Mouse (Mus musculus) brain, embryonic 18.5 days (tissue): ENCODE measurements around the gene Hyal2.

Experiments used
- DNase-seq: peaks from one replicate; pipeline ENCODE4 v3.0.0-alpha.2; 2012; ENCODE audit warnings: low read depth, low spot score

Hyal2 gene

DNA sequence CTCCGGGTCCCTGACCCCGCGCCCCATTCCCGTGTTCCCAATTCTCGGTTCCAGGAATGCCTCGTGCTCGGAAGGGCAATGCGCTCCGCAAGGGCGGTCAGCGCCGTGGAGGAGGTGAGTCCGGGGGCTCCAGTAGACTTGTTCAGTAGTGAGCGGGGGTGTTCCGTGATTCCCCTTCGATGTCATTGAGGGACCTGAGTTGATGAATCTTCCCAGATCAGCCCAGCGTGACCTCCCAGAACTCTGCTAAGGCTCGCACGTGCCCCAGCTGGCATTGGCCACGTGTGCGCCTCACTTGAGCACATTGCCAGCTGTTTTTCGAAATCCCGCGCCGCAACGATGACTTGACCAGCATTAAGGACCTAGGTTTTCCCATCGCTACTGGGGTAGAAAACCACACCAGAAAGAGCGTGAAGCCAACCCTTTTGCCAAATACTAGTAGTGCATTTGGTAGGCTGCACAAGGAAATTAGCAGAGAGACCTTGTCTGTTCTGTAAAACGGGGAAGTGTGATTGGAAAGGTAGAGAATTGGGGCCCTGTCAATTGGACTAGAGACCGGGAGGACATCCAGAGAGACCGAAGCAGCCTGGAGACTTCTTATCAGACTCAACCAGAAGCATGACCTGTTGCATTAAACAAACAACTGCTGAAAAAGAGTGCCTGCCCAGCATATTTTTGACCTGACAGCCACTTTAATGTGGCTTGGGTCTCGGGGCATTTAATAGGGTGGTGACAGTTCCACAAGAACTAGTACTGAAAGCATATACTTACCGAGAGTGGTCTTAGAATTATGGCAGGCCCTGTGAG, 20.3 kb downstream of the Hyal2 start:
- DNase-seq = no peak

DNA sequence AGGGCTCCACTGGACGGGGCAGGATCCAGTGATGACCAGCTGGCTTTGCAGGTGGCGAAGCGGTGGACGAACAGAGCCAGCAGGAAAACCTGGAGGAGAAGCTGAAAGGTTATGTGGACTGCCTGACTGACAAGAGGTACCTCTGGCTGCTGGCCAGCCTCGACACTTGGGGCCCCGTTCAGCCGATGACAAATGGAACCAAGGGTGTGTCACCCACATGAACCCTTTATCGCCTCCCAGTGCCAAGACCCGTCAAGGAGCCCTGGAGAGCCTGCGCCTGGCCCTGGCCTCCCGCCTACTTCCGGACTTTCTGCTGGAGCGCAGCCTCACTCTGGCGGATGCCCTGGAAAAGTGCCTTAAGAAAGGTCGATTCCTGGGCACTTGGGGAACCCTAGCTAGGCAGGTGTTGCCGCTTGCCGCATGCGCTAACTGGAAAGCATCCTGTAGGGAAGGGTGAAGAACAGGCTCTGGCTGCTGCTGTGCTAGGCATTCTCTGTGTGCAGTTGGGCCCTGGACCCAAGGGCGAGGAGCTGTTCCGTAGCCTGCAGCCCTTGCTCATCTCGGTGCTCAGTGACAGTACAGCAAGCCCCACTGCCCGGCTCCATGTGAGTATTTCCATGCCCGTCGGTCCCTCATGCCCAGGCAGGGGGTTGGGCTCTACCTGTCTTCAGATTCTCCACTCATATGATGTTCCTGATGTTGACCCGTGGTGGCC, 22.5 kb downstream of the Hyal2 start:
- no peak for DNase-seq

DNA sequence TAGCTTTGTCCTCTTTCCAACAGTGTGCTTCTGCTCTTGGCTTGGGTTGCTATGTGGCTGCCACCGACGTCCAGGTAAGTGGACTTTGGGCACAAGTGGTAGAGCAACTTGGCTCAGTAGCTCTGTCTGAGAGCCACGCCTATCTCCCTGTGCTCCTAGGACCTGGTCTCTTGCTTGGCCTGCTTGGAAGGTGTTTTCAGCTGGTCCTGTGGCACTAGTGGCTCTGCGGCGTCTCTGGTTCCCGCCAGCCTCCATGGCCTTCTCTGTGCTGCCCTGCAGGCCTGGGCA, 23.0 kb downstream of the Hyal2 start:
- DNase-seq = no peak

DNA sequence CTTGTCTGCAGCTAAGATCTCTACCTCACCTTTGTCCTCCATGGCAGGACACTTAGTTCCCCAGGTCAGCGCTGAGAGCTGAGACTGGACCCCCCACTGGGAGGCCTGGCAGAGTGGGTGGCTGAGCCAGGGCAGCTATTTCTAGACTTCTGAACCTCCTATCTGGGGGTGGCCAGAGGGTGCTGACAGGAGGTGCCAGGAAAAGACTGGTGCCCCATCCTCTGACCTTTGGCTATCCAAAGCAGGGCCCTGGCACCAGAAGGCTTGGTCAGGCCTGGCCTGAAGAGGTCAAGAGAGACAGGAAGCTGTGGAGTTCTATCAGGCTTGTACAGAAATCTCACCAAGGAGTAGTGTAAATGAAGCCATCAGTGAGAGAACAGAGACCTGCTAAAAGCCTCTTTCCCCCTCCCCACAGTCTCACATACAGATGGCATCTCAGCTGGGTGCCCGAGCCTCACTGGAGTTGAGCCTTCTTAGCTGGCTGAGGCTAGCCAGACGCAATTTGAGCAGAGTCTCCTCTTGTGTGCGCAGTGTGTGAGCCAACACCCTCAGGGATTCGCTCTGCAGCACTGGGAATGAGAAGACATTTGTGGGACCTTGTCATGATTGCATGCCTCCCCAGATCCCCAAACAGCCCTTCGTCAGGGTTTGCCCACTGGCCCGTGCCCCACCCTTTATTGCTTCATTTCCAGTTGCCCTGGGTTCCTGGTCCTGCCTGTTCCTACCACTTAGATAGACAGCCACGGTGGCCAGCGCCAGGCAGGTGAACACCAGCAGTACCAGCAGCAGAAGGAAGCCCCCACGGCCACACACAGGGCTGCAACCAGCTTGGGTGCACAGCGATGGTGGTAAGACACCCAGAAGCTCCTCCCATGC, 25.6 kb downstream of the Hyal2 start:
- no peak for DNase-seq

DNA sequence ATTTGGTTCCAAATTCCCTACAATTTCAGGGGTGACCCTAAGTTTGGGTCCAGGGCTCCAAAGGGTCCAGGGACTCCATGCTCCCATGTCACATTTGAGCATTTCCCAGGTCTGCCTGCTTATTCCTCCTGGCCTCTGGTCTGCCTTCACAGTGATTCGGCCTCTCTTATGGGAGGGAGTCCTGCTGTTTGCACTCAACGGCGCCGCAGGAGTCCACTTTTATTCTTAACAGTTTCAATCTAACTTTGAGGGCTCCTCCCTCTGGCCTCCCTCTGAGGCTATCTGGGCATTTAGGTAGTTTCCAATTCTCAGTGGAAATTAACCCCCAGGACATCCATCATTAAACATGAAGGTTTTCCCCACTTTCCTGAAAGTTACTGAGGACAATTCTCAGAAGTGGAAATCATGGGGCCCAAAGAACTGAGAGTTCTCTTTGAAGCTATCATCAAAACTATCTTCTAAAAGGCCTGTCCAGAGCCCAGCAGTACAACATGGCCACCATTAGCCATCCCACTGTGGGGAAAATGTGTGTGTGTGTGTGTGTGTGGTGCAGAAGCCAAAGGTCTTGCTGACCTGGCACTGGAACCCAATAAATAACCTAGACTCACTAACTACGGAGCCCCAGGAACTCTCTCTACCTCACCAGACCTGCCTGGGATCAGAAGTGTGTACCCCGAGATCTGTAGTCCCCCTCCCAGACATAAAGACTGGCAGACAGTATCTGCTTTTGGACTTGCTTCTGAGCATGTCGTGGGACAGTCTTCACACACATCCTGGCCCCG, 26.7 kb downstream of the Hyal2 start:
- DNase-seq = no peak

DNA sequence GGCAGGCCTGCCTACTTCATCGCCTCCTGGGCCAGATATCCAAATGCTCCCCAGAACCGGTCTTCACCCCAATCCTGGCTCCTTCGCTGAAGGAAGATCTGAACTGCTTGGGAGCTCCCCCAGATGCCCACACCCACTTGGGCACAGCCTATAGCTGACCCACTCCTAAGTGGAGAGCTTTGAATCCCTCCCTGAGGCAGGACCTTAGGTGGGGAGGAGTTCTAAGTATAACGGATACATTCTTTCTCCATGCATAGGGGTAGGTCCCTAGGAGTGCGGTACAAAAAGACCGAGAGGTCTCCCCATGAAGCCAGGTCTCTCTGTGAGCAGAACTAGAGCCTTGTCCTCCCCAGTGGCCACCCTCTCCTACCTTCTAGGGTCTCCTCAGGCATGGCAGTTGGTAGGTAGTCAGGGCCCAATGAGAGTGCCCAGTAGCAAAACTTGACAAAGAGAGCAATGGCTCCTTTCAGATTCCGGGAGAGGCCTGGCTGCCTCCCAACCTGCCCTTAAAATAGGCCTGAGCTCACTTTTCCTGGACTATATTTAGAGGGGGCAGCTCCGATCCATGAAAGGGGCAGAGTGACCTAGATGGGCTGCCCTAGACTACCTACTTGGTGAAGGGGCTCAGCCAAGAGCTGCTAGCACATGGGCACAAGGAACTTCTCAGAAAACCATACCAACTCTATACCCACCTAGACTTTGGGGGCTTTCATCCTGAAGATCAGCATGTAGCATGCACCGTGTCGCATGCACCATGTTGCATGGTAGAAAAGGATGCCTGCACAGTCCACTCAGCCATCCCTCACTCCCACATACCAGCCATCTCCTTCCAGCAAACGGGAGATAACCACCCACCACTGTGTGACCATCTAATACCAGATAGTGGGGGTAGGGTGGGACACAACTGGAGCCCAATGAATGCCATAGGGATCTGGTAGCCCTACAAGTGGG, 29.1 kb downstream of the Hyal2 start:
- DNase-seq = no peak

DNA sequence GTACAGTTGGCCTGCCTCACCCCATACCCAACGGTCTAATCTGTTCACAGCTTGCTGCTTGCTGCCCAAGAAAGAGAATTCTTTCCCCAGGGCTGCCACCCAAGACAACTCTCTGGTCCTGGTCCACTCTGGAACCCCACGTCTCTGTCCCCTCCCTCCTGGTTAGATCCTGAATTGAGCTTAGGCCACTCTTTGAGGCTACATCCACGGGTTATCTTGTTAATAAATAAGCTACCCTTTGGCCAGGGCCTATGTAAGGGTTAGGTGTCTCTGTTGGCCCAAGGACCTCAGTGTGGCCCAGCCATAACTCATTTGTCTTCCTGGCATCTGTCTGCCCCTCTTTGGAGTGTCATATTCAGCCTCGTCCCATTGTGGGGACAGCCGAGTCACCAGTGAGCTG, 30.6 kb downstream of the Hyal2 start:
- no peak for DNase-seq

DNA sequence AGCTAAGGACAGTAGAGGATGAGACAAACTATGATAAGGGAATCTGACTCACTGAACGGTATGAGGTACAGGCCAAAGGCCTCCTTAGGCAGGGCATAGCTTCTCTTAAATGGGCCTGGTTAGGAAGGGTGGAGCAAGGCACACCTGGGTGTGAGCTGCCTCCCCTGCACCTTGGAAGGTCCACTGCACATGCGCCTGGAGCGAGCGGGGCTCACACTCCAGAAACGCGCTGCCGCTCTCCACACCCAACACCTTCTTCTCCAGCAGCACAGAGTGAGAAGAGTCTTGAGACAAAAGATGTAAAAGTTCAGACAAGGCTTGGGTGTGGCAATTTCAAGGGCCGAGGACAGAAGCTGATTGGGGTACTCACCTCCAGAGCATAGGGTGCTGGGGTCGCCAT, 31.7 kb downstream of the Hyal2 start:
- no peak for DNase-seq

DNA sequence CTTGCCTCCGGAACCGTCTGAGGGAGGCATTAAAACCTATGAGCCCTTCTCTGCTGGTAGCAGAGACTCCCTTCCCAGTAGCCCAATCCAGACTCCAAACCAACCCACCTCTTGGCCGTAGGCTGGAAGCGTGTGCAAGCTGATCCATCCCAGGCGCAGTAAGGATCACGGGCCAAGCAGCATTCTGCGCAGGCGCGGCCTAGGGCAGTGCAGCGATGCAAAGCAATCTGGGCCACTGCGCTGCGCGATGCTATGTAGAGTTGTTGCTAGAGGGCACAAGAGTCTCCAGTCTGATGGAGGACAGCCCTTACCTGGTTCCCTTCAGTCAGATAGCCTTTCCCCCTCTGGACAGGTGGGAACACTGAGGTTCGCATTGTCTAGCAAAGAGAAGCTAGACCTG, 32.1 kb downstream of the Hyal2 start:
- DNase-seq = no peak

DNA sequence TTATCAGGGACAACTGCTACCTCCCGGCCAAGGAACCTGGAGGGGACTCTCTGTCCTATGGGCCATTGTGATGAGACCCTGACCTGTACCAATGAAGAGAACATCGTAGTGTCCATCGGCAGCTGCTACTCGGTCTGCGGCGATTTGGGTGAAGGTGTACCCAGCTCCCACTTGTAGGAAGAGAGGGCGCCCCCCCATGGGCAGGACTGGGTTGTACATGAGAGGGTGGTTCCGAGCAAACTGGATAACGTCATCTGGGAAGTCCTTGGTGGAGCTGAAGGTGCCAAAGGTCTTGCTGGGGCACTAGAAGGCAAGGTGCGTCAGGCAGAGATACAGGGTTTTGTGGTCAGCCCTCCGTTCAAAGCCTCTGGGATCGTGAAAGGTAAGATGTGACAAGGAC, 33.0 kb downstream of the Hyal2 start:
- DNase-seq = no peak

DNA sequence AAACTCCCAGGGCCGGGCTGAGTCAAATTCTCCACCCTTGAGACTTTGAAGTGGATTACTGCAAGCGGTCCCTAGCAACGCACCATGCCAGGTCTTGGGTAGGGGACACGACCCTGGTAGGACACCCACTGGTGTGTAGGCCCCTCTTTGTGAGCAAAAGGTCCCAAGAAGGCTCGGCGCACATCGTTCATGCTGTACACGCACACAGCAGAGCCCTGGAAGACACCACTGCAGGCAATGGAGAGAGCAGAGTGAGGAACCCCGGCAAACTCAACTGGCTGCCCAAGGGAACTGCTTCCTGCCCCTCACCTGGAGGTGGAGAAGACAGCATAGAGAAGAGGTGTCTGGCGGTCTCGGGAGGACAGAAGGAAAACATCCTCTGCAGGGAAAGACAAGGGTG, 33.5 kb downstream of the Hyal2 start:
- DNase-seq = no peak

DNA sequence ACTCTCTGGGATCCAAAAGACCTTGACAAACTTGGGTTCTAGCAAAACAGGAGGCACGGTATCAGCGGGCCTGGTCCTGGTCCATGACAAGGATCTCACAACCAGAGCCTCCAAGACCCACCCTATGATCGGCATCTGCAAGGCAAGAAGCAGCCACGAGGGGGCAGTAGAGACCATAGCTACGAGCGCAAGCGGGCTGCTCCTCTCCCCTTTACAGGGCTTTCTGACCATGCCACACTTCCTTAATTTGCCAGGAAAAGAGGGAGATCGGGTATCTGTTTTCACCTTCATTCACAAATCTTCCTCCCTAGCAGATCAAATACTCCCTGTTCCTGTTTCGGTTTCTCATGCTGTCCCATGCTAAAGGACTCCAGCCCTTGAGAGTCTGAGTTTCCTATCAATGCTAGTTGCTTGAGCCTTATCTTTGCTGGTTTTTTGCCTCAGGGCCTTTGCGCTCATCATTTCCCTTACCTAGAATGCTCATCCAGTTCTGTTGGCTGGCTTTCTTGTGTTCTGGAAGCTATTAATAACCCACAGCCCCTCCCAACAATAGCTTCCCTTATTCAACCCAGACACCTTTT, 34.4 kb downstream of the Hyal2 start:
- no peak for DNase-seq

DNA sequence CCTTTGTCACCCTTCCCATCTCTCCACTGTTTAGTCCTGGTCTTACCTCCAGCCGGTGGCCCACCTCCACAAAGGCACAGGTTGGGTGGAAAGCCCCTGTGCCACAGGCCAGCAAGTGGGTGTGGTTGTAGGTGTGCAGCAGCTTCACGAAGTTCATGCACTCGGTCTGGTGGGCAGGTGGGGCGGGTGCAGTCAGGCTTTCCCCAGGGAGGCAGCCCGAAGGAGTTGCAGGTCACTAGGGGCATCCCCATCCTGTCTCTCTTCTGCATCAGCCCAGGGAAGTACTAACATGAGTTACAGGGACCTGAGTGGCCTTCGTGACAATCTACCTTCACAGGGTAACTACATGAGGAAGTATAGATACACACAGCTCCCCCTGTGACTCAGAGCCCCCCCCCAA, 35.5 kb downstream of the Hyal2 start:
- no peak for DNase-seq

DNA sequence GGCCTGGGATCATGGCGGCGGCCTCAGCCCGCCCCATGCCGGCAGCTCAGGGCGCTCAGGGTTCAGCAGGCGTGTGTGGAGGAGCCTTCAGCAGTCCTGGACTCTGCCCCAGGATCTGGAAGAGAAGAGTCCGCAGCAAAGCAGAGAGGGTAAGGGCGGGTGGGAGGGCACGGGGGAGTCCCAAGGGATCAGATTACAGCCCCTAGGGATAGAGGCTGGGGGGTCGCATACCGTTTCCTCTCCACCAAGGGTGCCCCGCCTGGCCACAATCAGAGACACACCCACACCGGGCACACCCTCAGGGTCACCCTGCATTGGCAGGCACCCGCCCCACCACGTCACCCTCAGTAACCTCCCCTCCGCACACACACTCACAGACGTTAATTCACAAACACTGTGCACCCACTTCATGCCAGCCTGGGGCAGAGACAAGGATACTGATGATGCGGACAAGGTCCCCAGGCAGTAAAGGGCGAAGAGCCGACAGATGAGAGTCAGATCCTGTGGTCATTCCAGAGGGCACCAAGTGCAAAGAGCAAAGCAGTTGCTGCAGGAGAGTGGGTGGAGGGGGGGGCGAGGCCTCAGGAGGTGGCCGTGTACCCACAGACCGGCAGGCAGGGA, 37.4 kb downstream of the Hyal2 start:
- DNase-seq = no peak

DNA sequence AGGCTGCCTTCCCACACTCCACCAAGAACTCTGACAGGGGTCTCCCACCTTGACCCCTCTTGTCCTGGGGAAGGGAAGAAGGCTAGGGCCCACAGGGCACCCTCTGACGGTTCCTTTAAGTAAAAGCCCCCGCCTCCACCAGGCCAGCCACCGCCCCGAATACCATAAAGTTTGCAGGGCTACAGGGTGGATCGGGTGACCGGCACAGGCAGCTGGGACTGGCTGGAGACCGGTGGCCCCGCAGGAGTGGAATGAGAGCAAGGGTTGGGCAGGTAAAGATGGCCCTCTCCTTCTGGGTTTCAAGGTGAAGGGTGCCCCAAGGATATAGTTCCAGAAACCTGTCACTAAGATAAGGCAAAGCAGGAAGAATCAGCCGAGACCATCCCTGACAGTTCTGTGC, 38.8 kb downstream of the Hyal2 start:
- no peak for DNase-seq

DNA sequence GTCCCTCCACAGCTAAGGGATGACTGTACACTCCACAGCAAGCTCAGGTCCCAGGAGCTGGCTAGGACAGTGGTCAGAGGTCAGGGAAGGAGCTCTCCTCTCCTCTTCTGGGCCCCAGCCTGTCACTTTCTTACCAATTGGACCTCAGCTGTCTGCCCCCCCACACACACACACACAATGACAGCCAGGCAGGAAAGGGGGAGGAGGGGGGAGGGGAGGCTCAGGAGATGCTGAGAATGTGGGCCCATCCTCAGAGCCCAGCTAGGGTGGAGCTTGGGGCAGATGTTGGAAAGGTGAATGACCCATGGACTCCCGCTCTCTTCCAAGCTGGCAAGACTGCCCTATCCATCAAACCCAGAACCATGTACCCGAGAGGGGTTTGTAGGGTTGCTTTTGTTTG, 39.3 kb downstream of the Hyal2 start:
- no peak for DNase-seq

DNA sequence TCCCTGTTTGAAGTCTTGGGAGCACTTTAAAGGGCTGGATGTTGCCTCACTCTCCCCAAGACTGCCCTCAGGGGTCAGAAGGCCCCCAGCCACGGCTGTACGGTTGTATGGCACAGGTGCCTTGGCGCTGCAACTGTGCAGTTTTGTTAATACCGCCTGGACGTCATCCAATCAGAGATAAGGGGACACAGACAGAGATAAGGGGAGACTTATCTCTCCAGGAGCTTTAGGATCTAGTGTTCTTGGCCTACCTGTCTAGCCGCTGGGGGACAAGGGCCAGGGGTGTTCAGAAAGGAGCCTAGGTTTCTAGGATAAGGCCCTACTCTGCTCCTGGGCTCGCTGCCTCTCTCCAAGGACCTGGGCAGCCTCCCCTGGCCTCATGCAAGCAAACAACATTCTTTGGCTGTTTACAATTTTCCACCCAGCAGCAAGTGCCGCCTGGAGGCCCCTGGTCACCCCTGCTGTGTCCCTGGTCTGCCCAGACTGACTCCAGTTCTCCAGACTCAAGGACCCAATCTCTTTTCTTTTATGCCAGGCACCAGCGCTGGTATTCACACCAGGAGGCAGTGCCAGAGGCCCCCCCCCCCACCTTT, 40.0 kb downstream of the Hyal2 start:
- no peak for DNase-seq

DNA sequence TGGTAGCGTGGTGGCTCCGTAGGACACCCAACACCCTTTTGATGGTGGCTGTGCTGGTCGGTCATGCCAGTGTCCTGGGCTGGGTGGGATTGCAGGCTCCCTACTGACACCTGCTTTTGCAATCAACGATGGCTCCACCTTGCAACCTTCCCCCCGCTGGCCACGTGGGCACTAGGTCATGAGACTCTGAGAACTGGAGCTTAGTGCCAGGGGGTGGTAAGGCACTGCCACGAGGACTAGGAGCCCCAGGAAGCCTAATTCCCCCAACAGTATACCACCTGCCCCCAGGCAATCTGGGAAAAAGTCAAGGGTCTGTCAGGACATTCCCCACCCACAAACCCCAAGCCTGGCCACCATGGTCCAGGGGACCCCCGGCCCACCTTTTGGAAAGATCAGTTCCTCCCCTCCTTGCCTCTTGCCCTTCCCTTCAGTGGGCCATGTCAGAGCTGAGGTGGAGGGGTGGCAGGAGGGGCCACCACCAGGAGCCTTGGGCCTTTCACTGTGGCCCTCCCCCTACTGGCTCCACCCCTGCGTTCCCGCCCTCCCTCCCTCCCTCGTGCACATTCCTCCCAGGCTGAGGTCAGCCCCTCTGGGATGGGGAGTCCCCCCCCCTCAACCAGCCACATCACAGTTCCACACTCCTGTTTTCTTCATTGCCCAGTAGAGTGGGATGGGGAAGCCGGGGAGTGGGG, 41.1 kb downstream of the Hyal2 start, which contains the start of gene Sema3b:
Gene Sema3b, minus strand, starts transcription at position 489 of the 692 bp plus-strand sequence.
- no peak for DNase-seq

DNA sequence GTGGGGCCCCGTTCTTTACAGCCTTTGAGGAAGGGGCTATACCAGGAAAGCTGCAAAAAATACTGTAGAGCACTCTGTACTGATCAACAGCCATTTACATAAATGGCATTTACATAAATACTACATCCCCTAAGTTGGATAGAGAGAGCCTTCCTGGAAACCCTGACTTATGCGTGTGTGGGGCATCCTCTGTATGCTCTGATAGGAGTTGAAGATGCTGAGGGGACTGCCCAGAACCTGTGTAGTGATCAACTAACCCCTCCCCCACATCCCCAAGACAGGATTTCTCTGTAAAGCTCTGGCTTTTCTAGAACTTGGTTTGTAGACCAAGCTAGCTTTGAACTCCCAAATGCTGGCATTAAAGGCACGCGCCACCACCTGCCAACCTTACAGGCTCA, 41.7 kb downstream of the Hyal2 start:
- DNase-seq = no peak
